Mouse (Mus musculus): ENCODE data around the gene Noc4l. TPM values are rescaled to one million over a fixed set of nuclear protein-coding genes. Genes with fewer than 3 reads are reported as not detected.

The Noc4l gene
- total RNA-seq (2015; ENCODE audit: low replicate concordance) (9.4 and 25.7 TPM in 2 replicates), total RNA-seq (2017; ENCODE audit: low replicate concordance) (9.5 and 11.4 TPM in 2 replicates)

DNA sequence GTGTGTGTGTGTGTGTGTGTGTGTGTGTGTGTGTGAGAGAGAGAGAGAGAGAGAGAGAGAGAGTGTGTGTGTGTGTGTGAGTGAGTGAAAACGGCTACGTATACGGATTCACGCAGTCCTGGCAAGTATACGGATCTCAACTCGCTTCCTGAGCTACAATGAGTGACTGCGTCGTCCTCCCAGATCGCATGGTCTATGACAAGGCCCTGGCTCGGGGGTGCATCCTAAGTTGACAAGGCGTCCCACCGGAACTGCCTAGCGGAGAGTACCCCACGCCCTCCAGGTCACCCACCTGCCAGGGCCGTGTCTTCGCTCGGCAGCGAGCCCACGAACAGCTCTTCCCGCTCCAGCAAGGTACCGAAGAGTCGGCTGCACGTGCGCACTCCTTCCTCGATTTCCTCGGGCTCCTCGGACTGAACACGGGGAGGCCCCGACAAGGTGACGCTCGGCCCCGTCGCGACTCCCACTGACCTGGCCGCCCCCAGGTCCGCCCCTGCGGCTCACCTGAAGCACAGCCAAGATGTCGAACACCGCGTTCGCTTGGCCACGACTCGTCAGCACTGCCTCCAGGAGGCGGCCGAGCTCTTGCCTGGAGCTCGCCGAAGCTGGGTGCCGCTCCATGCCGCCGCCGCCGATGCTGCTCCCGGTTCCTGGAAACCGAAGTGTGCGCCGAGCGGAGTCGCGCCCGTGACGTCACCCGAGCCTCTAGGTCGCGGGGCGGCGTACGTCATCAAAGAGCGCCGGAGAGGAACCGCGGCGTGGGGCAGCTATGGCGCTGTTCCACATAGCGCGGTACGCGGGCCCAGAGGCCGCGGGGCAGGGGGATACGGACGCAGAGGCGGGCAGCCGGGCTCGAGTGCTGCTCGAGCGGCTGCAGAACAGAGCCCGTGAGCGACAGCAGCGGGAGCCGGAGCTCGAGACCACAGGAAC, at the start of gene Noc4l, which contains the start of gene Ddx51:
TSS of gene Noc4l (minus strand) at position 699 of the 930 bp plus-strand sequence.
TSS of gene Ddx51 (plus strand) at position 733 of the 930 bp plus-strand sequence.
- ATAC-seq (replicated peaks; ENCODE audit: low FRiP score, poor library complexity, severe bottlenecking): peak; percentile 82

DNA sequence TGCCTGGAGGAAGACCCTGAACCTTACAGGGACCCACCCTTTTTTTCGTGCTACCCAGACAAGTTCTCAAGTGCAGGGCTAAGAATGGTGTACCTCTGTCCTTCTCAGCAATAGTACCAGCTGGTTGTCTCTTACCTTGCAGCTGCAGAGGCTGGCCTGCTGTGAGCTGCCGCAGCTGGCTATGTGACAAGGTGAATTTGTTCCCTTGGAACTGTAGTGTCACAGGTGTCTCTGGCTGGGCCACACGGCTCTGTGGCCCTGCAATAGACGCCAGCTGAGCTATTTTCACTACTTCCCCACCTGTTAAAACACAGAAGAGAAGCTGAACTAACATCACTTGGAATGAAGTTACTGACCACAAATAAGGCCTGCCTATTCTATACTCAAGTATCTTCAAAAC, 45.4 kb upstream of the Noc4l start:
- ATAC-seq (replicated peaks; ENCODE audit: low FRiP score, poor library complexity, severe bottlenecking): no peak

- ATAC-seq (replicated peaks; ENCODE audit: low FRiP score, poor library complexity, severe bottlenecking): no peak
Observed at GRCm38 (mm10) chr5:110682041-110682440, 28.8 kb upstream of the Noc4l start.

DNA sequence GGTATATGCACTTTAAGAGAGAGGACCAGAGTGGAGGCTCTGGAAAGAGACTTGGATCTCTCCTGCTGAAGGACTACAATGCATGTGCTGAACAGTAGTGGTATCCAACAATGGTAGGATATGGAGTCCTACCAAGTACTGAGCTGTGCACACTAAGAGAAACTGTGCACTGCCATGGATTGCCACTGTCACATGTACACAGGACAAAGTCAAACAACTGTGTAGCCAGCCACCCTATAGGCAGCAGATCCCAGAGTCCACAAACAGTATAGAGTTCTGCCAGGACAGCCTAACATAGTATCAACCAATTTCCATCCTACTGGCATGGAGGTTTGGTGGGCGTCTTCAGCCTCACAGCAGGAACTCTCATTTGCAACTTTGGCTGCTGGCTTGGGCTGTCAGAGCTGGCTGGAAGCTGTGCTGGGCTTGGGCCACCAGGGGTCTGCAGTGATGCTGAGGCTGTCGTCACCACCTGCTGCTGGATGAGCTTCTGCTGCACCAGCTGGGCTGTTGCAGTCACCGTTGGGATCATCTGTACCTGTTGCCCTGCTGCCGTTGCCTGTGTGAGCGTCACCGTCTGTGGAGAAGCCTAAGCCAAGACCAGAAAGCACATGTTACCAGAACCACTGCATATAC, 12.4 kb upstream of the Noc4l start:
- no peak for ATAC-seq (replicated peaks; ENCODE audit: low FRiP score, poor library complexity, severe bottlenecking)

DNA sequence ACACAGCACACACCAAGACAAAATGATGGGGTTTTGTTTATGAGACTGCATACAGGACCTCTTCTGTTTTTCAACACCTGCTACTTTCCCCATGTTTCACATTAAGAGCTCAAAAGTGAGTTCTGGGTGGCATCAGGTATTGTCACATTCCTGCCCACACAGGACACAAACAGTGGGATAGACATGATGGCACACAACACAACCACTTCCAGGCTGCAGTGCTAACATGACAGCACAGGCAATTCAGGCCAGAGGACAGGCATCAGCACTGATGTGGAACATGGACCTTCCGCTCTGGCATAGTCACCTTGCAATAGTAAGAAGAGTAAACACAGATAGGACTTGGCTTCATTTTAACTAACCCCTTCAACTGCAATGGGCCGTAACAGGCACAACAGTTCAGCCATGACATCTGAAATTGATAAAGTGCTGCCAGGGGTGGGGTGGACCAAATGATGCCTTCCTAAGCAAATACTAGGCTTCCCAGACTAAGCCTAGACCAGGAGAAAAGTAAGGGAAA, 11.6 kb upstream of the Noc4l start:
- no peak for ATAC-seq (replicated peaks; ENCODE audit: low FRiP score, poor library complexity, severe bottlenecking)

- ATAC-seq (replicated peaks; ENCODE audit: low FRiP score, poor library complexity, severe bottlenecking): no peak
Observed at GRCm38 (mm10) chr5:110664041-110664440, 10.8 kb upstream of the Noc4l start.

DNA sequence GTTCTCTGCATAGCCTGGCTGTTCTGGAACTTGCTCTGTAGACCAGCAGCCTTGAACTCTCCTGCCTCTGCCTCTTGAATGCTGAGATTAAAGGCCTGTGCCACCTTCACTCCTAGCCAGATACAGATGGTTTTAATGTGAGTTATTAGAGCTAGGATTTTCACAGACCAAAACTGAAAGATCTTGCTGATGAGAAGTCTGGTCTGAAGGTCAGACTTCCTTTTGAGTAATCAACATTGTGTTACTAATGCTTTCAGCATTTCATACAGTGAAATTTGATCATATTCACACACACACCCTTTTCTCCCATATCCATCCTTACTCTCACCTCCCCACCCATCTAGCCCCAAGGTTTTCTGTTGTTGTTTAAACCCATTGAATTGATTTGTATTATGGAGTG, 6.5 kb upstream of the Noc4l start:
- ATAC-seq (replicated peaks; ENCODE audit: low FRiP score, poor library complexity, severe bottlenecking): no peak

GRCm38 (mm10) chr5:110653686-110654085, 469 bp upstream of the Noc4l start:
- 0 out of 2 replicates have a peak, but pooled peaks have one; percentile 0 for ATAC-seq (replicated peaks; ENCODE audit: low FRiP score, poor library complexity, severe bottlenecking)

DNA sequence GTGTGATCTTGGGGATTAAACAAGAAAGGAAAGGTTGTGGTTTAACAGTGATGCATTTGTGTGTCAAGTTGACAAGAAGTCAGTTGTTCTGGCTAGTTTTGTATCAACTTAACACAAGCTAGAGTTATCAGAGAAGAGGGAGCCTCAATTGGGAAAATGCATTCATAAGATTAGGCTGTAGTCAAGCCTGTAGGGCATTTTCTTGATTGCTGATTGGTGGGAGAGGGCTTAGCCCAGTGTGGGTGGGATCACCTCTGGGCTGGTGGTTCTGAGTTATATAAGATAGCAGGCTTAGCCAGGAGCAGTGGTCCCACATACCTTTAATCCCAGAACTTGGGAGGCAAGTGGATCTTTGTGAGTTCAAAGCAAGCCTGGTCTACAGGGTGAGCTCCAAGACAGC, 6.8 kb downstream of the Noc4l start:
- ATAC-seq (replicated peaks; ENCODE audit: low FRiP score, poor library complexity, severe bottlenecking): no peak

DNA sequence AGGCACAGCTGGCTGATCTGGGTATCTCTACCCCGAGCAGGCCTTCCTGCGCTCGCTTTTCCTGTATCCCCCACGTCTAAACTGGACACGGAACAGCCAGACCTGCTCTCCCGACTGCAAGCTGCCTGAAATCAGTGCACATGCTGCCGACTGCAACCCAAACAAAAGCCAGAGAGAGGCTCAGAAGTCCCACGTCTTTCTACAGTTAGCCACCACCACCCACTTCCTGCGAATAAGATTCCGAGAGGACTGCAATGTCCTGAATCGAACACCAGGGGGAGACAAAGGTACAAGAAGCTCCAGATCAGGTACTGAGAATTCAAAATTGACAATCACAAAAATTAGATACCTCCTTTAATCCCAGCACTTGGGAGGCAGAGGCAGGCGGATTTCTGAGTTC, 13.8 kb downstream of the Noc4l start:
- ATAC-seq (replicated peaks; ENCODE audit: low FRiP score, poor library complexity, severe bottlenecking): peak; percentile 91

DNA sequence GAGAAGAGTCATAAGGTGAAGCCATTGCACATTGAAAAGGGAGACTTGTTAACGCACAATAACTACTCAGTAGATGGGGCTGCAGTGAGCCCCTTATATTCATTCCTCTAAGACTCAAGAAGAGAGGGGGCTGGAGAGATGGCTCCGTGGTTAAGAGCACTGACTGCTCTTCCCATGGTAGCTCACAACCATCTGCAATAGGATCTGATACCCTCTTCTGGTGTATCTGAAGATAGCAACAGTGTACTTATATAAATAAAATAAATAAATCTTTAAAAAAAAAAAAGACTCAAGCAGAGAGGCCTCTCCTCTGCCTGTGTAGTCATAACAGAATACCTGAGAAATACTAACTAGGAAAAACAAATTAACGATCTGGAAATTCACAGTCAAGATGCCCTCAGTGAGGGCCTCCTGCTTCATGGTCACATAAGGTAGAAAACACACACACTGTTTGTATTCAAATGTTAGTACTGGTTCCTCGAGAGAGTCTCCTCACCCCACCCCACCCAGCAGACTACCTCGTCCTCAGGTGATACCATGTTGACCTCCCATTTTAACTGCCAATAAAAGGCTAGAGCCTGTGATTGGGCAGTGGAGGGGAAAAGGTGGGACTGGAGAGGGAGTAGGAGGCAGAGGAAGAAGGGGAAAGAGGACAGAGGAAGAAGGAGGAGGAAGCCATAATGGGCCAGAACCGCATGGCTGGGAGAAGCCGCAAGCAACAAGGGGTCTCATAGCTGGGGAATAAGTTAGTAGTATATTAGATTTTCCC, 14.7 kb downstream of the Noc4l start:
- ATAC-seq (replicated peaks; ENCODE audit: low FRiP score, poor library complexity, severe bottlenecking): no peak

- ATAC-seq (replicated peaks; ENCODE audit: low FRiP score, poor library complexity, severe bottlenecking): 0 out of 2 replicates have a peak, but pooled peaks have one; percentile 58
Observed at GRCm38 (mm10) chr5:110635951-110636707, 17.1 kb downstream of the Noc4l start.

GRCm38 (mm10) chr5:110629525-110630120, 23.6 kb downstream of the Noc4l start:
- no peak for ATAC-seq (replicated peaks; ENCODE audit: low FRiP score, poor library complexity, severe bottlenecking)

DNA sequence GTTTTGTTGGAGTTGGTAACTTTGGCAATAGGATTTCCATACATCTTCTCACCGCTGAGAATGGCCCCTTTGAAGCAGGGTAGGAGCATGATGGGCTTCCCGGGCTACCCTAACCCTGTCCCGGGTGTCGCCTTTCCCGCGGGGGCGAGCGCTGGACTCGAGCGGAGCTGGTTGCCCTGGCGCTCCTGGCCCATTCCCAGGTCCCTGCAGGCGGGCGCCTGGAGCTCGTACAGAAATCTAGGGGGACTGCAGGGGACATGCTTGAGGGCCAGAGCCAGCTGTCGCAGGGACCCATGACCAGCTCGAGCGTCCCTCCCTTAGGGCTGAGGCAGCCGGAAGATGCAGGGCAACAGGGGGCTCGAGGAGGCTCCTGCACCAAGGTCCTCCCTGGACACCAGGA, 25.1 kb downstream of the Noc4l start:
- no peak for ATAC-seq (replicated peaks; ENCODE audit: low FRiP score, poor library complexity, severe bottlenecking)

GRCm38 (mm10) chr5:110627351-110627750, 25.9 kb downstream of the Noc4l start:
- no peak for ATAC-seq (replicated peaks; ENCODE audit: low FRiP score, poor library complexity, severe bottlenecking)

DNA sequence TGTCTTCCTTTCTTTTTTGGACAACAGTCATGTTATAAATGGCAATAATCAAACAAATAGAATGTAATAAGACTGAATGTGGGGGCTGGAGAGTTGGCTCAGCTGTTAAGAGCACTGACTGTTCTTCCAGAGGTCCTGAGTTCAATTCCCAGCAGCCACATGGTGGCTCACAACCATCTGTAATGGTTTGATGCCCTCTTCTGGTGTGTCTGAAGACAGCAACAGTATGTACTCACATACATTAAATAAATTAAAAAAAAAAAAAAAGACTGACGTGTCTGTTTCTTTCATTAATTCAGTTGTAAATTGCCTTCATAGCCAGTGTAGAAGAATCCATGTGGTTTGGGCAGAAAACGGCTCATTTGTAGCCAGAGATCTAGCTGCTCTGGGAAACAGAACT, 28.9 kb downstream of the Noc4l start:
- ATAC-seq (replicated peaks; ENCODE audit: low FRiP score, poor library complexity, severe bottlenecking): no peak

DNA sequence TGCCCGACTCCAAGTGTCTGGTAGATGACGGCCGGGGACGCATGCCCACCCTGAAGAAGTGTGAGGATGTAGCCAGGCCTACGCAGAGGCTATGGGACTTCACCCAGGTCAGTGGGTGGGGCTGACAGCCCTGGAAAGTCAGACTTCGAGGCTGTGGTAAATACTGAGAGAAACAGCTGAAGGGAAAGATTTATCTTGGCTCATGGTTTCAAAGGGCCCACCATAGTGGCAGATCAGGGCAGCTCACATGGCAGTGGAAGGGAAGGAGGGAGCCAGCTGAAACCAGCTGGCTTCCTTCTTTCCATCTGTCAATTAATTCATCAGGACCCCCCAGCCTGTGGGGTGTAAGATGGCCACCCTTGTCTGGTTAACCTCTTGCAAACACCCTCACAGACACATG, 34.0 kb downstream of the Noc4l start:
- ATAC-seq (replicated peaks; ENCODE audit: low FRiP score, poor library complexity, severe bottlenecking): no peak

DNA sequence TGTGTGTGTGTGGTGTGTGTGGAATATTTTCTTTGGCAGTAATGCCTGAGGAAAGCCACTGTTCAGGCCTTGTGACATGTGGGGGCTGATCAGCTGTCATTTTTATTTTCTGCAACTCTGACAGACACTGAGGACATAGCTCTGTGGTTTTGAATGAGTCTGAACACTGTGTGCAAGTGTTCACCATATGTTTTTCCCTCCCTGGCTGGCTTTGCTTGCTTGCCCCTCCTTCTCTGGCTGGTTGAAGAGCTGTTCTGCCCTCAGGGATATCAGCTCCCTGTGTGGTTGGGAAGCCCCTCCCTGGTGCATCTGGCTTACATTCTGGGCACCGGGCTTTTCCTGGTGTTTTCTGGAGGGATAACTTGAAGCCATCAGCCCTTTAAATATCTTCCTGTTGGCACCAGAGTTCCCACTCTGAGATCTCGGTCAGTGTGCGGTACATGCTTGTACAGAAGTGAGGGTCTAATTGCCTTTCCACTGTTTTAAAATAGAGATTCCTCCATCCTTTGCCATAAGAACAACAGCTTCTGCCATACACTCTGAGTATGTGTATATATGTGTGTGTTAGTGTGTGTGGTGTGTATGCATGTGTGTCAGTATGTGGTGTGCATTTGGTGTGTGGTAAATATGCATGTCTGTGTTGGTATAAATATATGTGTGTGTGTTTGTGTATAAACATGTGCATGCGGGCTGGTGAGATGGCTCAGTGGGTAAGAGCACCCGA, 41.6 kb downstream of the Noc4l start:
- ATAC-seq (replicated peaks; ENCODE audit: low FRiP score, poor library complexity, severe bottlenecking): no peak
